Mouse (Mus musculus): ENCODE data around the gene Elovl6.

The Elovl6 gene

GRCm38 (mm10) chr3:129532180-129532864, at the start of gene Elovl6:
Gene Elovl6 (plus strand): TSS chr3:129532355.
- peak; percentile 93 for DNase-seq (ENCODE audit: low read depth, low spot score)

- no peak for DNase-seq (ENCODE audit: low read depth, low spot score)
These were observed 43.4 kb upstream of the Elovl6 start for GRCm38 (mm10) chr3:129488774-129489173.

GRCm38 (mm10) chr3:129494123-129494522, 38.0 kb upstream of the Elovl6 start:
- no peak for DNase-seq (ENCODE audit: low read depth, low spot score)

GRCm38 (mm10) chr3:129494731-129495130, 37.4 kb upstream of the Elovl6 start:
- no peak for DNase-seq (ENCODE audit: low read depth, low spot score)

GRCm38 (mm10) chr3:129503781-129504180, 28.4 kb upstream of the Elovl6 start:
- no peak for DNase-seq (ENCODE audit: low read depth, low spot score)

- no peak for DNase-seq (ENCODE audit: low read depth, low spot score)
These were observed 27.2 kb upstream of the Elovl6 start for GRCm38 (mm10) chr3:129504928-129505327.

GRCm38 (mm10) chr3:129507736-129508135, 24.4 kb upstream of the Elovl6 start:
- DNase-seq (ENCODE audit: low read depth, low spot score), result no peak

GRCm38 (mm10) chr3:129508571-129508970, 23.6 kb upstream of the Elovl6 start:
- no peak for DNase-seq (ENCODE audit: low read depth, low spot score)

GRCm38 (mm10) chr3:129509725-129510124, 22.4 kb upstream of the Elovl6 start:
- DNase-seq (ENCODE audit: low read depth, low spot score), result no peak

- DNase-seq (ENCODE audit: low read depth, low spot score), result no peak
These were observed 16.2 kb upstream of the Elovl6 start for GRCm38 (mm10) chr3:129515863-129516436.

- no peak for DNase-seq (ENCODE audit: low read depth, low spot score)
These were observed 11.7 kb upstream of the Elovl6 start for GRCm38 (mm10) chr3:129520499-129520898.

GRCm38 (mm10) chr3:129523456-129524143, 8.6 kb upstream of the Elovl6 start:
- DNase-seq (ENCODE audit: low read depth, low spot score), result no peak

- DNase-seq (ENCODE audit: low read depth, low spot score), result no peak
These were observed 5.1 kb upstream of the Elovl6 start for GRCm38 (mm10) chr3:129527046-129527445.

- no peak for DNase-seq (ENCODE audit: low read depth, low spot score)
These were observed 2.8 kb upstream of the Elovl6 start for GRCm38 (mm10) chr3:129529311-129529710.

- no peak for DNase-seq (ENCODE audit: low read depth, low spot score)
These were observed 1.7 kb upstream of the Elovl6 start for GRCm38 (mm10) chr3:129530461-129530860.

- peak; percentile 59 for DNase-seq (ENCODE audit: low read depth, low spot score)
These were observed 949 bp downstream of the Elovl6 start for GRCm38 (mm10) chr3:129532865-129533742.

GRCm38 (mm10) chr3:129533743-129534530, 1.8 kb downstream of the Elovl6 start:
- DNase-seq (ENCODE audit: low read depth, low spot score), result peak; percentile 73

- DNase-seq (ENCODE audit: low read depth, low spot score), result no peak
These were observed 3.3 kb downstream of the Elovl6 start for GRCm38 (mm10) chr3:129535444-129535843.

- DNase-seq (ENCODE audit: low read depth, low spot score), result peak; percentile 97
These were observed 4.0 kb downstream of the Elovl6 start for GRCm38 (mm10) chr3:129536109-129536508.

GRCm38 (mm10) chr3:129537954-129538353, 5.8 kb downstream of the Elovl6 start:
- no peak for DNase-seq (ENCODE audit: low read depth, low spot score)

- no peak for DNase-seq (ENCODE audit: low read depth, low spot score)
These were observed 8.7 kb downstream of the Elovl6 start for GRCm38 (mm10) chr3:129540882-129541281.
